Mouse (Mus musculus) c-Kit-positive CD71-positive TER-119-positive erythroid progenitor cells, embryonic 14.5 days (primary cell): ENCODE measurements around the gene Stxbp3.
A peak's percentile ranks its signal among the peaks of the same experiment; 100 is the strongest.

Experiments
- DNase-seq: peaks from one replicate; pipeline ENCODE4 v3.0.0-alpha.2; 2013; ENCODE audit warnings: low spot score

Gene Stxbp3

DNA sequence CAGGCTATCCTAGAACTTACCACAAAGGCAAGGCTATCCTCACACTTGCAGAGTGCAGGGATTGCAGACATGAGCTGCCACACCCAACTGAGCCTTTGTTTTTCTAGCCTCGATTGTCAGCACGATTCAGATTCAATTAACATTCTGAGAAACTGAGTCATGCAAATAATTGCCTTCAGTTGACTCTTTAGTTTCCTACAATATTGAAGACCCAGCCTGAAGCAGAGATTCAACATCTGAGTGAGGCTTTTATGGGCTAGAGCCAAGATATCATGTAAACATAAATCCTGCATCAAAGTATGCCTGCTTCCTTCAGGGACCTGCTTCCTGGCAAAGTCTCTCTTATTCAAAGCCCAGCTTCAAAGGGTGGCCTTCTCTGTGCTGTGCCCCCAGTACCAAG is 76.6 kb downstream of the Stxbp3 start:
- DNase-seq, result no peak

DNA sequence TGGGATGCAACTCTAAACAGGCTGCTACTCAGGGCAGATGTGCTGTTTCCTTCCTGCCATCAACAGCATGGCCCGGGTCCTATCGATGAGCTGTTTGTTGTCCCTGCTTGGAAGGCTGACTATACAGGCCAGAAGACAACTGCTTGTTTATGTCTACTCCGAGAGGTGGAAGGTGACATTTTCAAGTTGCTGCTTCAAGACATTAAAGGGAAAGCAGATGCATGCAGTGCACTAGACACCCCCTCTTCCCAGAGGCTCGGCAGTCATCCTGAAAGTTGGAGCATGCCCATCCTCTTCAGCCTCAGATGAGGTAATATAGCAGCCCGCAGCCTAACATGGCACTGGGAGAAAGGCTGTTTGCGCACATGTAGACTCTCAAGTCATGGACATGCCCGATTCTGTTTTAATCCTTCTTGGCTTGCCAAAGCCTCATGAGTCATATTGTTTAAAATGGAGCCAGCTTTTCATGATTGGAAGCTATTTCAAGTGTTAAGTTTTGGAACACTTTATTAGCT is 77.7 kb downstream of the Stxbp3 start:
- DNase-seq, result no peak

DNA sequence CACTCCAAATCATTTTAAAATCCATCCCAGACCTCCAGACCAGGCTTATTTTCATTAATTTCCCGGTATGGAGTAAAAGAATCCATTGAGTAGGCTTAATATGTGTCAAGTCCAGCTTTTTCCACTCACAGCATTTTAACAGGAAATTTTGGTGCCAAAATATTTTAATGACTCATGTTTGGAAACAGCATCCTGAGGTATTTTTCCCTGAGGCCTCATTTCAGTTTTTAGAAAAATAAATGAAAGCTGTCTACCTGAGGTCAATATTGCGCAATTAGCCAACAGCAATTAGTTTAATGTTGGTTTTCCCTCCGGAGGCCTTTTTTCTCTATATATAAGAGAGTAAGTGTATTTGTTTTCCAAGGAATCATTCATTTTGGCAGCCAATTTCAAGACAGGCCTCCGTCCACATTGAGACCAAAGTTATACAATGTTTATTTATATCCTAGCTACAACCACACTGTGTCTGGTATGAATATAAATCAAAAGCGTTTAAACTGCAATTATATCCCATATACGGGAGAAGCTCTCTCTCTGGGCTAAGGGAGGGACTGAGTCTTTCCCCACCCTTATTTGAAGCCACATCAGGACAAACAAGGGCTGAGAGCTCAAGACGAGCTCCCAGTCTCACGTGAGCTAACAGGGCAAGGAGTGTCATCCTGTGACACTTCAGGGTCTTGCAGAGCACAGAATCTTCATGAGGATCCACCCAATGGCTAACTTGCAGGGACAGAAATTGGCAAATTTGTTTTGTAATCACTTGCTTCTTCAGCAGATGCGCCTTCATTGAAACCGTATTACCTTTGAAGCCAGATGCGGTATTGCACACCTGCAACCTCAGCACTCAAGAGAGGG is 80.5 kb downstream of the Stxbp3 start:
- DNase-seq, result no peak

DNA sequence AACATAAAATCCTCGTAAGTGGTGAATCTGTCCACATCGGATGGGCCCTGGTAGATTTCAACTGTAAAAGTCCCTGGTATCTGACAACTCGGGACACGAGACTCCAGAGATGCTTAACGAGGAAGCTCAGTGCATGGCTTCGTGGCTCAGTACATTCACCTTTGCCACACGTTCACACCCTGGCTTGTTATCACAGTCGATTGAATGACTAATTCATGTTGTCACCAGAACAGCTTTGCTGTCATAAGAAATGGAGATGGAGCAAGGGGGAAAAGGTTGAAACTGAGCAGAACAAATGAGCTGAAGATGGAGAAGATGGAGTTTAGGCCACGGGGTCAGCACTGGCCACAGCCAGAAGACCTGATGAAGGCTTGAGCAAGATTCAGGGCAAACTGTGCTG is 82.8 kb downstream of the Stxbp3 start:
- no peak for DNase-seq

DNA sequence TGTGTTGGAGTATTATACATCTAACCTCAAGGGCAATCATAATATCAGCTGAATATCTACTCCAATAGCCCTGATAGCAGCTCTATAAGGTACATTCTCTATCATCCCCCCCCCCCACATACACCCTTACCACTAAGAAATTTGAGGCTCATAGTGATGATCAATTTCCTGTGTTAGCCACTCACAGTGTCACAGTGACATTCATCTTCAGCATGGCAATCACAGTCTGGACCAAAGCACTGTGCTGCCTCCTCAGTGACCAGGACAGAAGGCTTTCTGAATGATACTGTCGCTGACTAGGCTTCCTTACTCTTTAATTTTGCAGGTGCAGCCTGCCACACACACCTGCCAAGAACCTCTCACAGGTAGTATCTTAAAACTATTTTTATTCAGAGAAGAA is 84.2 kb downstream of the Stxbp3 start:
- no peak for DNase-seq

DNA sequence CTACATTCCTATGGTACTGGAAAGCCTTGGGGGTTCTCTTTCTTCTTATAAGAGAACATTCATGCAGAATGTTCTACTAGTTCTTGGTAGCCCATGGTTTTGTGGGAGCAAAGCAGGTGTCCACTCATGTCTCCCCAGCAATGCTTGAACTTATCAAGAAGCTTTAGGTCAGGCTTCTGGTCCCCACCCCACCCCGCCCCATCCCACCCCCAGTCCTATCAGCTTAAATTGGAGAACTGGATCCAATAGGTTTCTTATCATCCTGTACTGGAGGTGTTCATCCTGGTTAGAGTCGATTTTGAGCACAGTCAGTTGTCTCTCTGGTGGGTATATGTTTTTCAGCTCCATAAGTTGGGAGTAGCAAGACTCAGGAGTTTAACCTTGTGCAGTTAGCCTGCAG is 84.8 kb downstream of the Stxbp3 start:
- peak; percentile 52 for DNase-seq

DNA sequence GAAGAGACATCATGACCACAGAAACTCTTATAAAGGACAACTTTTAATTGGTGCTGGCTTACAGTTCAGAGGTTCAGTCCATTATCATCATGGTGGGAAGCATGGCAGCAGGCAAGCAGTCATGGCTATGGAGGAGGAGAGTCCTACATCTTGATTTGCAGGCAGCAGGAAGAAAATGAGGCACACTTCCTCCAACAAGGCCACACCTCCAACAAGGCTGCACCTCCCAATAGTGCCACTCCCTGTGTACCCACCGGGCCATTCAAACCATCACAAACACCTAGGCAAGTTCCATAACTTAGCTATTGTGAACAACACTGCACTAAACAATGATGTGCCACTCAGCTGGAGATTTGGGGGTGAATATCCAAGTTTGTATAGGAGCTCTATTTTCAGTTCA is 85.8 kb downstream of the Stxbp3 start:
- no peak for DNase-seq

DNA sequence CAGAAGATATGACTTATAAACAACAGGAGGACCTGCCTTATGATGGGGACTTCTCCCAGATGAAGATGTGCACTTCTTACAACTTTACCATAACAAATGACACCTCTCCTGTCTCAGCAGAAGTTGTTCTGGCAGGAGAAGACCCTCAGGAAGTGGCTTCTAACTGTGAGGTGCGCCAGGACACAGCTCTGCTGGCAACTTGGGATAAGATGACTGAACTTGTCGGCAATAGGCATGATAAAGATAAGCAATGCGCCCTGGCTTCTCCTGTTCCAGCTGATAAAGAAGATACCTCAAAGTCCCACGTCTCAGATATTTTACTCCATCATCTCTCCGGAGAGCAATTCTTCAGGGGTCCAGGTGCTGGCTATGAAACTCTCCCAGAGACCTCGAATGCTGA is 88.6 kb downstream of the Stxbp3 start:
- peak; percentile 68 for DNase-seq

DNA sequence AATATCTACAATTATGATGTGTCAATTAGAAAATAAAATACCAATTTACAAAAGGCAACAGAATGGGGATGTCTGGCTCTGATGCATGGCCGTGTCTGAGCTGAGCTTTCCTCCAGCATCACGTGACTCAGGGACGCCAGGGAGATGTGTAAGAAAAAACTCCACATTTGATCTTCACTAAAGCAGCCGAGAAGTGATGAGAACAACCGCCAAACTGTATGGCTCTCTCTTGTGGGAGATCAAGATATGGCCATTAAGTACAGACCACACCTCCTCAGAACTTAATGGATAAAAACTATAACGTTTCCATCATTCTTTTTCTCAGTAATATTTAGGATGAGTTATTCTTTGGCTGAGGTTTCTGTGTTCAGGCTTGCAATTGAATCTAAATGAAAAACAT is 89.3 kb downstream of the Stxbp3 start:
- peak; percentile 73 for DNase-seq

DNA sequence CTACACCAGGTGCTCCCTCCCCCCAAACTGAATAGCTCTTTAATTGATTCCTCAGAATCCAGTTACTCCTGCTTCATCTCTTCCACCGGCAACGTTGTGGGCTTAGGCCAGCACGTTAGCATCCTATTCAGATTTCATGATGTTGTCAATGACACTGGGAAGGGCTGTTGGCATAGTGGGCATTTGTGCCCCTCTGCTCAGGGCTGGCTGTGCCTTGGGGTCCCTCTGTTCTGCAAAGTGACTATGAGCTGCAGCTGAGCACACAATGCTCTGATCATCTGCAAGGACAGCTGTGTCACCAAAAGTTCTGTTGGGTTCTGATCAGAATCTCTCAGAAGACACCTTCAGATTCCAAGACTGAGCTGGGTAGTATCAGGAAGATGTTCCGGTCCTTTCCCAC is 96.3 kb downstream of the Stxbp3 start:
- no peak for DNase-seq
